Mouse (Mus musculus) lung, adult 10 weeks (tissue): ENCODE results near the gene Supt4a. TPM values are rescaled to one million over a fixed set of nuclear protein-coding genes. Genes with fewer than 3 reads are reported as not detected.

Experiments used
- polyA plus RNA-seq: library from polyadenylated mRNA; stranded (reverse); fragments of 350-450 nt; fragmentation: Illumina TruSeq; extraction: RNeasy Lipid Tissue Mini Kit (QIAGEN cat#74804); gene quantifications from one replicate; pipeline ENCODE4 v1.2.3, GENCODE M21; 2014; ENCODE audit warnings: low read depth, low replicate concordance; ENCODE audit not compliant: insufficient read depth

The Supt4a gene
- 132 TPM for polyA plus RNA-seq

DNA sequence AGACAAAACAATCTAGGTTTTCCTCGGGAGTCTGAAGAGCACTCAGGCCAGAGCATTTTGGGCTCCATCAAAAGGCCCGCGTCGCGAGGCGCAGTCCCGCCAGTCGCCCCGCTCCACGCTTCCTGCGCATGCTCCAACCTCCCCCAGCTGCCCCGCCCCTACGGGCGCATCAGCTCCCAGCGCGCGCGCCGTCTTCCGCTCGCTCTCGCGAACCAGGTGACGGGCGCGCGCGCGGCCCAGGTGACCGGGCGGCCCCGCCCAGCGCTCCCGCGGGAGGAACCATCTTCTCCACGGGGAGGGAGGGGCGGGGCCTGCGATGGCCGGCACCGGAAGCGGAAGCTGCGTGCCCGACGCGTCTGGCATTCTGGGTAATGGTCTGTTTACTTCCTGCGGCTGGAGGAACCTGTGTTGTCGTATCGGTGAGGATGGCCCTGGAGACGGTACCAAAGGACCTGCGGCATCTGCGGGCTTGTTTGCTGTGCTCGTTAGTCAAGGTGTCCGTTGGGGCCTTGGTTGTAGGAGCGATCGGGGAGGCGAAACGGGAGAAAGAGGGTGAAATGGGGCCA lies at the start of gene Supt4a:
TSS of gene Supt4a (plus strand) at position 378 of the 566 bp plus-strand sequence.

GRCm38 (mm10) chr11:87760301-87761081 lies 23.1 kb downstream of the Supt4a start, which contains the start of gene Tspoap1:
TSS of gene Tspoap1 (plus strand) at chr11:87760541.

Other genes starting within 250 kb of the Supt4a start
- gene Gm11492, start 170.9 kb upstream of the Supt4a start, polyA plus RNA-seq = not detected
- 245 TPM for gene Sept4, start 168.6 kb upstream of the Supt4a start, polyA plus RNA-seq
- gene Mtmr4, start 145.4 kb upstream of the Supt4a start, polyA plus RNA-seq = 9.9 TPM
- not detected for gene Hsf5, start 120.4 kb upstream of the Supt4a start, polyA plus RNA-seq
- gene Rnf43, start 74.8 kb upstream of the Supt4a start, polyA plus RNA-seq = 4.6 TPM
- gene Tspoap1, start 23.0 kb downstream of the Supt4a start, polyA plus RNA-seq = 1.9 TPM
- gene Mpo, start 56.0 kb downstream of the Supt4a start, polyA plus RNA-seq = not detected
- gene Lpo, start 90.7 kb downstream of the Supt4a start, polyA plus RNA-seq = not detected
- 2.8 TPM for gene Mks1, start 115.7 kb downstream of the Supt4a start, polyA plus RNA-seq
- gene Epx, start 138.0 kb downstream of the Supt4a start, polyA plus RNA-seq = not detected
- gene Olfr462, start 154.7 kb downstream of the Supt4a start, polyA plus RNA-seq = not detected
- not detected for gene Olfr463, start 159.8 kb downstream of the Supt4a start, polyA plus RNA-seq
- gene Olfr464, start 183.4 kb downstream of the Supt4a start, polyA plus RNA-seq = not detected
- gene Dynll2, start 250.0 kb downstream of the Supt4a start, polyA plus RNA-seq = 100 TPM